Mouse (Mus musculus): ENCODE measurements around the gene Mageb3. TPM values are rescaled to one million over a fixed set of nuclear protein-coding genes. Genes with fewer than 3 reads are reported as not detected.
"Not testable (repeated sequence)": the region's sequence is repeated elsewhere in the genome, so short reads cannot be mapped to it uniquely, and the experiment has no call there.

The Mageb3 gene
- polyA plus RNA-seq (2012; rRNA removed), result not detected in 2 replicates

DNA sequence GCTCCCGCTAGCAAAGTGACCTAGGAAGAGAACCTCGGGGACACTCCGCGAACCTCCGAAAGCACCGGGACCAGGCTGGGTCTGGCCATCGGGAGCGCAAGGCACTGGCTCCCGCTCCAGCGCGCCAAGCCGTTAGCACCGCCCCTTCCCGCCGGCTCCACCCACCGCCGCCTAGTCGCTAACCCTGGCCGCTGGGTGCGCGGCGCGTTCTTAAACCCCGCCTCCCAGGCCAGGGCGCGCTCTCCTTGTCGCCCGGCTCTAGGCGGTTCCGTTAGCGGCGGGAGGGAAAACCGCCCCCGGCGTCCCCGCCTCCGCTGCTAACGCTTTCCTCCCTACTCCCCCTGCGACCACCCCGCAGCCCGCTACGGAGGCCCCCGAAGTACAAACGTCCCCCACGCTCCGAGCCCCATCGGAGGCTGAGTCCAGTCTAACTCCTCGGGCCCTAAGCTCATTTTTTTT, at the start of gene Mageb3, which contains the start of gene Ctdspl2:
TSS of gene Mageb3 (minus strand) at position 328 of the 459 bp plus-strand sequence.
TSS of gene Ctdspl2 (plus strand) at position 237 of the 459 bp plus-strand sequence.
- H3K27ac ChIP-seq (ENCODE audit: insufficient read depth, low read depth, low read length), result peak within 1 kb of the TSS; percentile 83
- TF ChIP-seq POLR2A (IDR thresholded peaks at IDR 0.05; ENCODE audit: low read depth, low read length) (no peak; the same call in 1 of the 2 replicates), CTCF (IDR thresholded peaks at IDR 0.05; ENCODE audit: extremely low read depth, insufficient read length, insufficient replicate concordance, low read depth, low read length) (no peak)
- under 1% methylated on average over 48 of the region's 48 CpGs for WGBS
- H3K4me3 ChIP-seq (ENCODE audit: low read depth, low read length), result peak within 1 kb of the TSS; percentile 83
- no peaks in the 10 kb centered on the region for H3K27me3 ChIP-seq (ENCODE audit: control insufficient read depth, insufficient read depth, low read length)
- peaks cover 6% of the 10 kb centered on the region; the same call in 1 of the 2 replicates for H3K4me1 ChIP-seq (ENCODE audit: control insufficient read depth, insufficient read depth, insufficient read length, low read length)
- H3K36me3 ChIP-seq (ENCODE audit: control insufficient read depth, insufficient read depth, low read length), result peaks cover under 1% of the 10 kb centered on the region; the same call in 1 of the 2 replicates

DNA sequence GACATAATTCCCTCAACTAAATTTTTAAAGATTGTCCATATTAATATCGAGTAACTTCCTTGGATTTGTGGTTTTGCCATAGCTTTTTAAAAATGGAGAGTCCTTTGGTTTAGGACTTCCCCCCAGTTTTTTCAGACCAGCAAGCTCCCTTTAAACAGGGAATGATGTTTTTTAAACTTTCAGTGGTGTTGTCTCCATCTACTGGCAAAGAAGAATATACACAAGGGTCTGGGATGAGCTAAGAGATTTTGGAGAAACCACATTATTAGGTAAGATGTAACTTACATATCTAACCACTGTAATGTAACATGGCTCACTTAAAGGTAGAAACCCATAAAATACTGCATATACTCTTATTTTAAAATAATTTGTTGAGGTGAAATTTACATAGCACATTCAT, 39.8 kb upstream of the Mageb3 start:
- H3K4me1 ChIP-seq (ENCODE audit: control insufficient read depth, insufficient read depth, insufficient read length, low read length), result no peaks in the 10 kb centered on the region
- peaks cover 27% of the 10 kb centered on the region for H3K36me3 ChIP-seq (ENCODE audit: control insufficient read depth, insufficient read depth, low read length)
- H3K27ac ChIP-seq (ENCODE audit: insufficient read depth, low read depth, low read length), result no peak overlapping the region
- no peaks in the 10 kb centered on the region for H3K27me3 ChIP-seq (ENCODE audit: control insufficient read depth, insufficient read depth, low read length)
- 71% methylated on average over 1 of the region's 1 CpGs for WGBS
- no peak overlapping the region for H3K4me3 ChIP-seq (ENCODE audit: low read depth, low read length)
- TF ChIP-seq POLR2A (IDR thresholded peaks at IDR 0.05; ENCODE audit: low read depth, low read length) (no peak), CTCF (IDR thresholded peaks at IDR 0.05; ENCODE audit: extremely low read depth, insufficient read length, insufficient replicate concordance, low read depth, low read length) (no peak)

GRCm38 (mm10) chr2:121957216-121957792, 1.4 kb upstream of the Mageb3 start:
- WGBS, result 2% methylated on average over 8 of the region's 8 CpGs
- Histone ChIP-seq H3K36me3 (ENCODE audit: control insufficient read depth, insufficient read depth, low read length) (peaks cover 5% of the 10 kb centered on the region; the same call in 1 of the 2 replicates), H3K27me3 (ENCODE audit: control insufficient read depth, insufficient read depth, low read length) (no peaks in the 10 kb centered on the region), H3K4me1 (ENCODE audit: control insufficient read depth, insufficient read depth, insufficient read length, low read length) (peaks cover 6% of the 10 kb centered on the region; the same call in 1 of the 2 replicates), H3K27ac (ENCODE audit: insufficient read depth, low read depth, low read length) (no peak overlapping the region), H3K4me3 (ENCODE audit: low read depth, low read length) (no peak overlapping the region)
- TF ChIP-seq POLR2A (IDR thresholded peaks at IDR 0.05; ENCODE audit: low read depth, low read length) (no peak), CTCF (IDR thresholded peaks at IDR 0.05; ENCODE audit: extremely low read depth, insufficient read length, insufficient replicate concordance, low read depth, low read length) (no peak)

DNA sequence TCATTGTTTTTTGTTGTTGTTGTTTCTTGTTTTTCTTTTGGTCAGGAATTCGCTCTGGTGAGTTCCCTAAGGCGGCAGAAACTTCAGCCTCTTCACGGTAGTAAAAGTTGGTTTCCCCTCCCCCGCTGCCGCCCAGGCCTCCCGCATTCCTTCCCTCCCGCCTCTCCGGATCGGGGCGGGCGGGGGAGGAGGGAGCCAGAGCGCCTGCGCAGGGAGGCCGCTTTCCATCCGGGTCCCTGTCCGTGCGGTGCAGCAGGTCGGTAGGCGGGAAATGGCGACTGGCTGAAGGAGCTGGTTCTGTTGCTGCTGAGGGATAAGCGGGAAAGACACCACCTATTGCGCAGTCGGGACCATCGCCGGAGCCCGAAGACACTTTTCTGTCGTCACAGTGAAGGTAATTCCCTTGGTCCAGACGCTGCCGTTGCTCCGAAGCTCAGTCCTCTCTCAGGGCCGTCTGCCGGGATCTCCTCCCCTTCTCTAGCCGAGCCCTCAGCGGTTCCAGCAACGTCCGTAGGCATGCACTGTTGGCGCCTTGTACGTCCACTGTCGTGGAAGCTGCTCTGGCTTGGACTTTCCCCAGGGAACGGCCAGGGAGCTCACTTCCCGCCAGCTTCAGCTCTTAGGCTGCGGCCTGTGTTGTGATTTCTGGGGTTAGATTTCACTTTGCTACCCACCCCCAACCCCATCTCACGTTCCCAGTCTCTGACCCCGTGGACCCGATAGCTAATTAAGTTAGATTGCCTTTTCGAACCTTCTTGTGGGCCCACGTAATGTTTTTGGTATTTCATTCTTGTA, 529 bp upstream of the Mageb3 start:
- Histone ChIP-seq H3K36me3 (ENCODE audit: control insufficient read depth, insufficient read depth, low read length) (peaks cover 2% of the 10 kb centered on the region; the same call in 1 of the 2 replicates), H3K27ac (ENCODE audit: insufficient read depth, low read depth, low read length) (peak overlapping the region; percentile 83), H3K27me3 (ENCODE audit: control insufficient read depth, insufficient read depth, low read length) (no peaks in the 10 kb centered on the region), H3K4me1 (ENCODE audit: control insufficient read depth, insufficient read depth, insufficient read length, low read length) (peaks cover 6% of the 10 kb centered on the region; the same call in 1 of the 2 replicates), H3K4me3 (ENCODE audit: low read depth, low read length) (peak overlapping the region; percentile 83)
- TF ChIP-seq CTCF (IDR thresholded peaks at IDR 0.05; ENCODE audit: extremely low read depth, insufficient read length, insufficient replicate concordance, low read depth, low read length) (no peak), POLR2A (IDR thresholded peaks at IDR 0.05; ENCODE audit: low read depth, low read length) (peak; percentile 55)
- WGBS, result under 1% methylated on average over 47 of the region's 47 CpGs

DNA sequence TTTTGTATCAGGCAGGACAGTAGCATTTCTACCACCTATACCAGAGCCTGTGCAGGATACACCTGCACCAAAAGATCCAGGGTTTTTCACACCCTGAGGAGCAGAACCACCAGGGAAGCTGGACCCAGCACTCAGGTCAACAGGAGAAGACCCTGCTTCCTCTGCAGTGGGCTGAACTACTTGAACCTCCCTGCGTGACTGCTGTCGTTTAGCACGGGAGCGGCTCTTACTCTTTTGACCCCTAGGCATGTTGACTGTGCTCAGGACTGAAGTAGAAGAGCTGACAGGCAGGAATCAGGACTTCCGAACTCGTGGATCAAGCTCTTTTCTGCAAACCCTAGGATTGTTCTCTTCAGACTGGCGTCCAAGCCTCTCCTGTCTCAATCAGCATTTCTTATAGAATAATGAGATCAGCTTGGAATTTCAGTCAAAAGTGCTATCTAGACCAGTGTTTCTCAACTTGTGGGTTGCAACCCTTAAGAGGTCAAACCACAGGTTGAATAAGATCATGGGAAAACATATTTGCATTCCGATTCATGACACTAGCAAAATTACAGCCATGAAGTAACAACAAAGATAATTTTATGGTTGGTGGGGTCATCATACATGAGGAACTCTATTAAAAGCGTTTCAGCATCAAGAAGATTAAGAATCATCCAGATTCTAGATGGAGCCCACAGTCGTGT, 778 bp downstream of the Mageb3 start:
- Histone ChIP-seq H3K4me3 (ENCODE audit: low read depth, low read length) (peak overlapping the region; percentile 83), H3K27me3 (ENCODE audit: control insufficient read depth, insufficient read depth, low read length) (no peaks in the 10 kb centered on the region), H3K4me1 (ENCODE audit: control insufficient read depth, insufficient read depth, insufficient read length, low read length) (peaks cover 6% of the 10 kb centered on the region; the same call in 1 of the 2 replicates), H3K36me3 (ENCODE audit: control insufficient read depth, insufficient read depth, low read length) (no peaks in the 10 kb centered on the region), H3K27ac (ENCODE audit: insufficient read depth, low read depth, low read length) (no peak overlapping the region)
- 16% methylated on average over 10 of the region's 10 CpGs for WGBS
- TF ChIP-seq POLR2A (IDR thresholded peaks at IDR 0.05; ENCODE audit: low read depth, low read length) (no peak), CTCF (IDR thresholded peaks at IDR 0.05; ENCODE audit: extremely low read depth, insufficient read length, insufficient replicate concordance, low read depth, low read length) (no peak)

DNA sequence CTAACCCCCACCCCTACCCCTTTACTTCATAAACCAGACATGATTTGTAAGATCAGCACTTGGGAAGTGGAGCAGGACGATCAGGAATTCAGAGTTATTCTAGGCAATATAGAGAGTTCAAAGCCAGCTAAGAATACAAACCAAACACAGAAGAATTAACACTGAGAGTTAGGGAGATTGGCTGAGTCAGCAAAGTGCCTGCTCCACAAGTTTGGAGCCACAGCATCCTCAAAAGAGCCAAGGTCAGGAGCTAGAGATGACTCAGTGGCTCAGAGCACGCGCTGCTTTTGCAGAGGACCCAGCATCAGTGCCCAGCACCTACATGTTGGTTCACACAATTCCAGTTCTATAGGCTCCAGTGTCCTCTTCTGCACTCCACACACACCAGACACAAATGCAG, 12.5 kb downstream of the Mageb3 start:
- 73% methylated on average over 3 of the region's 3 CpGs for WGBS
- Histone ChIP-seq H3K27ac (ENCODE audit: insufficient read depth, low read depth, low read length) (no peak overlapping the region), H3K27me3 (ENCODE audit: control insufficient read depth, insufficient read depth, low read length) (no peaks in the 10 kb centered on the region), H3K4me1 (ENCODE audit: control insufficient read depth, insufficient read depth, insufficient read length, low read length) (no peaks in the 10 kb centered on the region), H3K4me3 (ENCODE audit: low read depth, low read length) (no peak overlapping the region), H3K36me3 (ENCODE audit: control insufficient read depth, insufficient read depth, low read length) (no peaks in the 10 kb centered on the region)
- TF ChIP-seq POLR2A (IDR thresholded peaks at IDR 0.05; ENCODE audit: low read depth, low read length), result no peak
- TF ChIP-seq CTCF (IDR thresholded peaks at IDR 0.05; ENCODE audit: extremely low read depth, insufficient read length, insufficient replicate concordance, low read depth, low read length), result no peak

DNA sequence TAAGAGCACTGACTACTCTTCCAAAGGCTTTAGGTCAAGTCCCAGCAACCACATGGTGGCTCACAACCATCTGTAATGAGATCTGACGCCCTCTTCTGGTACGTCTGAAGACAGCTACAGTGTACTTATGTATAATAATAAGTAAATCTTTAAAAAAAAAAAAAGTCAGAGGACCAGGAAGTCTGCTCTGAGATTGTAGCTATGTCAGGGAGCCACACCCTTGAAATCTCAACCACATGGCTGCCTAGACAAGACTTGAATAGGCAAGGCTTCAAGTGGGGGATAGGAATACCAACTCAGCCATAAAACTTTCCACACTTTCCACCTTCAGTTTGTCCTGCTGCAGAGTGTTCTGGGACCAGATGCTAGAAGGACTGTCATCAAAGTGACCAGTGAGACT, 18.3 kb downstream of the Mageb3 start:
- 64% methylated on average over 2 of the region's 2 CpGs for WGBS
- not testable (repeated sequence) for H3K27me3 ChIP-seq (ENCODE audit: control insufficient read depth, insufficient read depth, low read length); H3K4me1 ChIP-seq (ENCODE audit: control insufficient read depth, insufficient read depth, insufficient read length, low read length); H3K4me3 ChIP-seq (ENCODE audit: low read depth, low read length); H3K36me3 ChIP-seq (ENCODE audit: control insufficient read depth, insufficient read depth, low read length); H3K27ac ChIP-seq (ENCODE audit: insufficient read depth, low read depth, low read length)
